Mouse (Mus musculus): Measurements from ENCODE around the gene Fastk. TPM values are rescaled to one million over a fixed set of nuclear protein-coding genes. Genes with fewer than 3 reads are reported as not detected.

The Fastk gene
- polyA plus RNA-seq, 1 experiment from 2014 or later, result 93.7 TPM

DNA sequence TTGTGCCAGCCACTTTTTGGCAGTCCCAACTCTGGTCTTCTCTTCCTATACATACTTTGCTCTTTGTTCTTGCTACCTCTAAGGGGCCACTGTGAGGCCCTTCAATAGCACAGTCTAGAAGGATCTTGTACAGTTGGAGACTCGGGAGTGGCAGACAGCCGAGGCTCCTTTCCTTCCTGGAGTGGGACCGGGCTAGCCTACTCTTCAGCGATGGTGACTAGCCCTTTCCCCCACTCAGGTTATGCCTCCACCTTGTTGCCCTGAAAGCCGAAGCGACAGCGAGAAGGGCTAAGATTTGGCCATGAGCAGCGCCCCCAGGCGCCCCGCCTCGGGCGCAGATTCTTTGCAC lies 17.8 kb downstream of the Fastk start:
- Histone ChIP-seq H3K36me3 (ENCODE audit: control insufficient read depth, insufficient read depth, low read length) (peaks cover 6% of the 10 kb centered on the region), H3K4me1 (ENCODE audit: control insufficient read depth, insufficient read depth, low read length) (peaks cover 34% of the 10 kb centered on the region), H3K27me3 (ENCODE audit: control insufficient read depth, insufficient read depth, low read length) (no peaks in the 10 kb centered on the region), H3K4me3 (ENCODE audit: low read depth, low read length) (no peak overlapping the region), H3K9ac (ENCODE audit: low read length) (no peak overlapping the region; the same call in 1 of the 2 replicates), H3K4me2 (ENCODE audit: low read depth) (peak overlapping the region; percentile 78; the same call in 1 of the 2 replicates), H3K27ac (ENCODE audit: low read depth, low read length) (no peak overlapping the region), H3K9me3 (ENCODE audit: control insufficient read depth, low read length) (no peaks in the 10 kb centered on the region)
- WGBS, result 16% methylated on average over 12 of the region's 12 CpGs
- no peak for DNase-seq (ENCODE audit: low spot score)
- no peak for ATAC-seq (ENCODE audit: insufficient read depth, low FRiP score, low TSS enrichment)

DNA sequence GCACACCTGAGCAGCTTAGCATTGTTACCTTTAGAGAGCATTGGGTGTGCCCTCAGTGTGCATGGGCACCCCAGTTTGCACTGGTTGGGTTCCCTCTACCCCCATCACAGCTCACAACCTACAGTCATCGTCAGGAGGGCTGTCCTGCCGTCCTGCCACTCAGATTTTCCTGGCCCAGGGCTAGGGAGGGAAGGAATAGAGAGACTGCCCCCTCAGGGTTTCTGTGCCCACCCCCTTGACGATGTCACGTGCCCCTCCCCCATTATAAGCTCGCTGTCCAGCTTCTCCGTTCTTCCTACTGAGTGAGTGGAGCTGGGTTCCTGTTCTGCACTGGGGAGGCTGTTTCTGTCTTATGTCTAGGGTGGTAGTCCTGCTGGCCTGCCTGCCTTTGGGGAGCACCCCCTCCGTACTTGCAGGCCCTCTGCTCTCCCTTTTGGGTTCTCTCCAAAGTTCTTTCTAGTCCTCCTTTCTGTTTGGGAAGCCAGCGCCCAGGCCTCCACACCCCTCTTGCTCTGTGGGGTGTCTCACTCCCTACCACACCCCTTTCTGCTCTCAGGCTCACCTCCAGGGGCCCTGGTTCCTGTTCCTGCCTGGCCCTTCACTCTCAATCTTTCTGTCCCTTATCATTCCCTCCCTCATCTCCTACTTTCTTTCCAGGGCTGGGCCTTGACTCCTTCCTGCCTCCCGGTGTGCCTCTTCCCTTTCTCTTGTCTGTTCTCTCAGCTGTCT lies 18.4 kb downstream of the Fastk start:
- H3K27me3 ChIP-seq (ENCODE audit: control insufficient read depth, insufficient read depth, low read length), result no peaks in the 10 kb centered on the region
- WGBS, result 10% methylated on average over 9 of the region's 9 CpGs
- peaks cover 5% of the 10 kb centered on the region for H3K36me3 ChIP-seq (ENCODE audit: control insufficient read depth, insufficient read depth, low read length)
- no peak overlapping the region for H3K27ac ChIP-seq (ENCODE audit: low read depth, low read length)
- peak overlapping the region; percentile 26; the same call in 1 of the 2 replicates for H3K9ac ChIP-seq (ENCODE audit: low read length)
- peak overlapping the region; percentile 6; the same call in 1 of the 2 replicates for H3K4me3 ChIP-seq (ENCODE audit: low read depth, low read length)
- no peaks in the 10 kb centered on the region for H3K9me3 ChIP-seq (ENCODE audit: control insufficient read depth, low read length)
- H3K4me1 ChIP-seq (ENCODE audit: control insufficient read depth, insufficient read depth, low read length), result peaks cover 36% of the 10 kb centered on the region
- ATAC-seq (ENCODE audit: insufficient read depth, low FRiP score, low TSS enrichment) (no peak), DNase-seq (ENCODE audit: low spot score) (no peak)
- H3K4me2 ChIP-seq (ENCODE audit: low read depth), result peak overlapping the region; percentile 78

DNA sequence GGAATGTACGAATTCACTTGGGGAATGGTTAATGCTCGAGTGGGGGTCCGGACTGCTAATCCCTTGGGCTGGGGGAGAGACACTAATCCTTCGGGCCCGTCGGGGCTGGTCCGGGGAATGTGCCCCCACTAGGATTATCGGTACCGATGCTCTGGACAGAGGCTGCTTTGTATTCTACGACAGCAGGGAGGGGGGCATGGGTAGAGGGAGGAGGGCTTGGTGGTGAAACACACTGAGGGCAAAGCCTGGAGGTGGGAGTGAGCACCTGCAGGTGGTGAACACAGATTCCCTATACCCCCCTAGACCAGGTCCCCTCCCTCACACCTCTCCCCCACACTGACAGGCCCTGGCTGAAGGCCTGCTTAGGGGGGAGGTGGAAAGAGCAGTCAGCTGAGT lies 19.1 kb downstream of the Fastk start:
- Histone ChIP-seq H3K27me3 (ENCODE audit: control insufficient read depth, insufficient read depth, low read length) (no peaks in the 10 kb centered on the region), H3K36me3 (ENCODE audit: control insufficient read depth, insufficient read depth, low read length) (peaks cover 2% of the 10 kb centered on the region), H3K27ac (ENCODE audit: low read depth, low read length) (no peak overlapping the region), H3K9ac (ENCODE audit: low read length) (peak overlapping the region; percentile 26; the same call in 1 of the 2 replicates), H3K9me3 (ENCODE audit: control insufficient read depth, low read length) (no peaks in the 10 kb centered on the region), H3K4me1 (ENCODE audit: control insufficient read depth, insufficient read depth, low read length) (peaks cover 36% of the 10 kb centered on the region), H3K4me3 (ENCODE audit: low read depth, low read length) (peak overlapping the region; percentile 54), H3K4me2 (ENCODE audit: low read depth) (peak overlapping the region; percentile 78)
- 1% methylated on average over 10 of the region's 10 CpGs for WGBS
- ATAC-seq (ENCODE audit: insufficient read depth, low FRiP score, low TSS enrichment) (no peak), DNase-seq (ENCODE audit: low spot score) (no peak)

DNA sequence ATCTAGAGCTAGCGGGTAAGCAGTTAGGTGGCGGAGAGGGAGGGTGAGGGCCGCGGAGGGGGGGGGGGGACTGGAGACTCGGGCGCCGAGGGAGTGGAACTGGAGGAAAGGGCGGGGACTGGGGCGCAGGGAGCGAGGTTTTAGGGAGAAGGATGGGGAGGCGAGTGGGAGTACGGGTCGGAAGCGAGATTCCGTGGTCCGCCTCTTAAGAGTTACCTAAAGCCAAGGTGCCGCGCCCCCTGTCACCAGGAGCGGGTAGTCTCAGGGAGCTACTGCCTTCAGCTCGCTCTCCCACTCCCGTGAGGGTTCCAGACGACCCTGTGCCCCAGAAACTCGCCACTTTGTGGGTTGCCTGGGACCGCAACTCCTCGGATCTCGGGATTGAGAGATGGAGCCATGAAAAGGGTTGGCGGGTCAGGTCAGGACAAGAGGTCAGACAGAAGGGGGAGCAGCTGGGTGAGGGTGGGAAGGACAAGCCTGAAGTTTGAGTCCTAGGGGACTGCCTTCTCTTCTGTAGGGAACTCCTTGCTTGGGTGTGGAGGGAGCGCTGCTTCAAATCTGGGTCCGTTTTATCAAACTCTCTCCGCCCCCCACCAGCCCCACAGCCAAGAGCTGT lies 19.6 kb downstream of the Fastk start:
- peak overlapping the region; percentile 29; the same call in 1 of the 2 replicates for H3K27ac ChIP-seq (ENCODE audit: low read depth, low read length)
- peak; percentile 66 for DNase-seq (ENCODE audit: low spot score)
- no peaks in the 10 kb centered on the region; the same call in 1 of the 2 replicates for H3K36me3 ChIP-seq (ENCODE audit: control insufficient read depth, insufficient read depth, low read length)
- peak overlapping the region; percentile 78 for H3K4me2 ChIP-seq (ENCODE audit: low read depth)
- peak overlapping the region; percentile 54 for H3K4me3 ChIP-seq (ENCODE audit: low read depth, low read length)
- peak overlapping the region; percentile 58 for H3K9ac ChIP-seq (ENCODE audit: low read length)
- 1% methylated on average over 21 of the region's 30 CpGs for WGBS
- H3K27me3 ChIP-seq (ENCODE audit: control insufficient read depth, insufficient read depth, low read length), result no peaks in the 10 kb centered on the region
- no peaks in the 10 kb centered on the region for H3K9me3 ChIP-seq (ENCODE audit: control insufficient read depth, low read length)
- peaks cover 36% of the 10 kb centered on the region for H3K4me1 ChIP-seq (ENCODE audit: control insufficient read depth, insufficient read depth, low read length)
- ATAC-seq (ENCODE audit: insufficient read depth, low FRiP score, low TSS enrichment), result no peak

DNA sequence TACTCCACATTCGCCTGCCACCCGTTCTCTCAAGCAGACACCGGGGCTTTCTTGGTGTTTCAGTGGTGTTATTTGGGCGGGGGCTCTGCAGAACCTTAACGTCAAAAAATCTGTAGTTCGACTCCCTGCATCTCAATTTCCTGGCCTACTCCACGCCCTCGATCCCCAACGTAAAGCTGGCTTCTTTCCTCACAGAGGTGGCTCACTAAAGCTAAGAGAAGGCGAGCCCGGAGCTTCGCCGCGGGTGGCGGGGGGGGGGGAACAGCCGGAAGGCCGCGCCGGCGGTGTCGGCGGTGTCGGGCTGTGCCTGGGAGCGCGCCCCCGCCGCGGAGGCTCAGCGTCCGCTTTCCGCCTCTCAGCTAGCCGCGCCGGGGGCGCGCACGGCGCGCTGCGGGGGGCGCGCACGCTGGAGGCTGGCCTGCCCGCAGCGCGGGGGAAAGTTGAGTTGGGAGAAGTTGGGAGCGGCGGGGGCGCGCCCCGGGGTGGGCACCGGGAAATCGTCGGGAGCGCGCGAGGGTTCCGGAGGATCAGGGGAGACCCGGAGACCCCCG lies 20.2 kb downstream of the Fastk start:
- ATAC-seq (ENCODE audit: insufficient read depth, low FRiP score, low TSS enrichment) (no peak), DNase-seq (ENCODE audit: low spot score) (peak; percentile 92)
- Histone ChIP-seq H3K4me1 (ENCODE audit: control insufficient read depth, insufficient read depth, low read length) (peaks cover 36% of the 10 kb centered on the region), H3K4me2 (ENCODE audit: low read depth) (peak overlapping the region; percentile 78), H3K9ac (ENCODE audit: low read length) (peak overlapping the region; percentile 58), H3K9me3 (ENCODE audit: control insufficient read depth, low read length) (no peaks in the 10 kb centered on the region), H3K36me3 (ENCODE audit: control insufficient read depth, insufficient read depth, low read length) (no peaks in the 10 kb centered on the region; the same call in 1 of the 2 replicates), H3K27me3 (ENCODE audit: control insufficient read depth, insufficient read depth, low read length) (no peaks in the 10 kb centered on the region), H3K4me3 (ENCODE audit: low read depth, low read length) (peak overlapping the region; percentile 54), H3K27ac (ENCODE audit: low read depth, low read length) (peak overlapping the region; percentile 29; the same call in 1 of the 2 replicates)
- under 1% methylated on average over 52 of the region's 60 CpGs for WGBS

DNA sequence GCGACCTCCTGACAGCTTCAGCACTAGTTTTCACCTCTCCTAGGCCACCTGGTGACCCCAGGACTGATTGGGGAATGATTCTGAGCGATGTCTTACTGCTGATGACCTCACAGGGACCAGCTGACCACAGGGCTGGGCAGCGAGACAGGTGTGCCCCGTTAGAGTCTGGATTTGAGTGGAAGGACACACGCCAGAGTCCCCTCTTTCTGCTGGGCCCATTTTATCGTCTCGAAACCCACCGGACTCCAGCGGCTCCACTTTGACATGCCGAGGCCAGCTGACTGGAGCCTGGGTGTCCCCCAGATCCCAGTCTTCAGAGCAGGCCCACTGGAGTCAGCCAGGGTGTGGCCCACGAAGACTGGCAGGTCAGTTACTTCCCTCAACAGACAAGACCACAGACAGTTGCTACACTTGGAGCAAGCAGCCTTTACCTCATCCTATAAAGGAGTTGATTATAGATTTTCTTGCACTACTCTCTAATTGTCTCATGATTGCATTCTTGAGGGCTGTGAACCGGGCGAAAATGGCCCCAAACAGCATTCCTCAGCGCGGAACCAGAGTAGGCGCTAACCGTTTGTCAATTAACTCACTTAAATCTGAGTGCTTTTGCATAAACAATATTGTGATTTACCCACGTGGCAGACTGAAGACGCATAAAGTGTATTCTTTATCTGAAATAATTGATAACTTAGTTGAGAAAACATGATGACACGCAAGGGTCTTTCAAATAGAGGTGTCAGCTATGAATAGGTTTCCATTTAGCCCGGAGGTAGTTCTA lies 20.9 kb downstream of the Fastk start:
- Histone ChIP-seq H3K27me3 (ENCODE audit: control insufficient read depth, insufficient read depth, low read length) (no peaks in the 10 kb centered on the region), H3K36me3 (ENCODE audit: control insufficient read depth, insufficient read depth, low read length) (peaks cover 2% of the 10 kb centered on the region; the same call in 1 of the 2 replicates), H3K4me1 (ENCODE audit: control insufficient read depth, insufficient read depth, low read length) (peaks cover 36% of the 10 kb centered on the region), H3K9ac (ENCODE audit: low read length) (peak overlapping the region; percentile 55), H3K4me2 (ENCODE audit: low read depth) (peak overlapping the region; percentile 78), H3K4me3 (ENCODE audit: low read depth, low read length) (peak overlapping the region; percentile 29), H3K9me3 (ENCODE audit: control insufficient read depth, low read length) (no peaks in the 10 kb centered on the region), H3K27ac (ENCODE audit: low read depth, low read length) (peak overlapping the region; percentile 78)
- ATAC-seq (ENCODE audit: insufficient read depth, low FRiP score, low TSS enrichment), result peak; percentile 10; the same call in 1 of the 2 replicates
- 16% methylated on average over 21 of the region's 21 CpGs for WGBS
- no peak for DNase-seq (ENCODE audit: low spot score)

DNA sequence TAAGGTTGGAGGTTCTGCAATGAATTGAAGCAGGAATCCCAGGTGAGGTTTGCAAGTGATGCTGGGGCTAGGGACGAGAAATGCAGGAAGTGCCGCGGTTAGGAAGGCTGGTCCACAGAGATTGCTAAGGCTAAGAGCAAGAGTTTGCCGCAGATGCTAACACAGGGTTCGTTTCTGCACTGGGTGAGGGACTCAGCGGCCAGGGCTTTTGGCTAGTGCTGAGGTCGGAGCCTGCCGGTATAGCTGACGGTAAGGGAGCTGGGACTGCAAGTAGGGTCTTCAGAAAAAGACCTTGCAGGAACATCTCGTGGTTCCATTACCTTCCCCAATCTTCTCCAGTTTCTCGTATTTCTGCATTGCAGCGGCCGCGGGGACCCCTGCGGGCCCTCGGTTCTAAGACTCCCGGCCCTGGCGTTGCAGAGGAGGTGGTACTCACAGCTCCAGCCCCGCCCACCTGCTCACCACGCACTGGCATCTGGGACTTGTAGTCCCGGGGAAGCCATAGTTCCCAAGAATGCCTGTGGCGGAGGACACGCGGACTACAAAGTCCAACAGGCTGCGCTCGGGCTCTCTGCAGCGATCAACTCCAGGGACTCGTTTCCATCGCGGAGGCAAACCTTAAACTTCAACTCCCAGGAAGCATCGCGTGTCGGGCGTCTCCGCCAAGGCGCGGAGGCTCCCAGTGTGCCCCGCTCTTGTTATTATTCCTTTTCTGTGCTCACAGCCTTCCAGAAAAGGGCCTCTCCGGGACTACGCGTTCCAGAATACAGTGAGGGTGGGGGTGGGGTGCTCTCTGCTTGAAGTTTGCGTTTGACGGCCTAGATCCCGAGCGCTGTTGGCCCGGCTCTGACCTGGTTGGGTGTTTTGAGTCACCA lies 21.7 kb downstream of the Fastk start, which contains the start of the genes Cdk5 and Slc4a2:
Gene Cdk5 (minus strand): TSS at position 402 of the 875 bp plus-strand sequence.
Gene Slc4a2 (plus strand): TSS at position 709 of the 875 bp plus-strand sequence.
- DNase-seq (ENCODE audit: low spot score) (peak; percentile 99), ATAC-seq (ENCODE audit: insufficient read depth, low FRiP score, low TSS enrichment) (peak; percentile 92)
- Histone ChIP-seq H3K4me2 (ENCODE audit: low read depth) (peak within 1 kb of the TSS; percentile 78), H3K4me1 (ENCODE audit: control insufficient read depth, insufficient read depth, low read length) (peaks cover 36% of the 10 kb centered on the region), H3K4me3 (ENCODE audit: low read depth, low read length) (peak within 1 kb of the TSS; percentile 61), H3K9me3 (ENCODE audit: control insufficient read depth, low read length) (no peaks in the 10 kb centered on the region), H3K27ac (ENCODE audit: low read depth, low read length) (peak within 1 kb of the TSS; percentile 78), H3K9ac (ENCODE audit: low read length) (peak within 1 kb of the TSS; percentile 76), H3K36me3 (ENCODE audit: control insufficient read depth, insufficient read depth, low read length) (peaks cover 4% of the 10 kb centered on the region; the same call in 1 of the 2 replicates), H3K27me3 (ENCODE audit: control insufficient read depth, insufficient read depth, low read length) (no peaks in the 10 kb centered on the region)
- WGBS, result under 1% methylated on average over 46 of the region's 46 CpGs
